Mouse (Mus musculus) midbrain, embryonic 12.5 days (tissue): Measurements from ENCODE around the gene Pigv. TPM values are rescaled to one million over a fixed set of nuclear protein-coding genes. Genes with fewer than 3 reads are reported as not detected.
A peak's percentile ranks its signal among the peaks of the same experiment; 100 is the strongest.

Experiments
- ATAC-seq: fragments of 200-750 bp; cut with Nextera tagmentation; 2 replicates; pipeline ENCODE4 v1.8.0; 2017; ENCODE audit warnings: low read depth, moderate TSS enrichment, moderate library complexity; ENCODE audit not compliant: low FRiP score
- H3K27ac ChIP-seq: fragments of 300-500 bp; sonication (generic); replicated peaks from 2 replicates; pipeline ENCODE4 v1.5.1; 2016; ENCODE audit warnings: mild to moderate bottlenecking
- H3K27me3 ChIP-seq: fragments of 300-500 bp; sonication (generic); 2 replicates; pipeline ENCODE4 v1.6.1; 2016; ENCODE audit warnings: mild to moderate bottlenecking
- H3K36me3 ChIP-seq: fragments of 300-500 bp; sonication (generic); 2 replicates; pipeline ENCODE4 v1.6.1; 2016
- H3K4me1 ChIP-seq: fragments of 300-500 bp; sonication (generic); 2 replicates; pipeline ENCODE4 v1.6.1; 2016
- H3K4me2 ChIP-seq: fragments of 300-500 bp; sonication (generic); replicated peaks from 2 replicates; pipeline ENCODE4 v1.6.1; 2016; ENCODE audit warnings: mild to moderate bottlenecking, moderate library complexity
- H3K4me3 ChIP-seq: fragments of 300-500 bp; sonication (generic); 2 replicates; pipeline ENCODE4 v1.5.1; 2016; ENCODE audit warnings: mild to moderate bottlenecking
- H3K9ac ChIP-seq: fragments of 300-500 bp; sonication (generic); replicated peaks from 2 replicates; pipeline ENCODE4 v1.6.1; 2016; ENCODE audit warnings: mild to moderate bottlenecking, moderate library complexity
- H3K9me3 ChIP-seq: fragments of 300-500 bp; sonication (generic); 2 replicates; pipeline ENCODE4 v1.6.1; 2016; ENCODE audit warnings: mild to moderate bottlenecking
- WGBS: fragments of 180-500 bp; shearing (Covaris S2); methylation state at CpG from one replicate; pipeline ENCODE4 v1.1.7; 2016; 5-methylcytosine and 5-hydroxymethylcytosine counted together
- polyA plus RNA-seq: library from polyadenylated mRNA; unstranded; fragments of >200 nt; fragmentation: Nextera tagmentation; extraction: Ambion mirVana; gene quantifications from 2 replicates; pipeline ENCODE4 v1.2.1, GENCODE M21; 2016

Gene Pigv
- polyA plus RNA-seq, 1 experiment from 2014 or later: 19.1 TPM

- Histone ChIP-seq H3K9ac (peak overlapping the region; percentile 90), H3K9me3 (no peaks in the 10 kb centered on the region), H3K27me3 (no peaks in the 10 kb centered on the region), H3K4me2 (peak overlapping the region; percentile 93), H3K4me1 (peaks cover 19% of the 10 kb centered on the region), H3K36me3 (no peaks in the 10 kb centered on the region), H3K27ac (peak overlapping the region; percentile 54), H3K4me3 (peak overlapping the region; percentile 77)
- 1% methylated on average over 52 of the region's 69 CpGs for WGBS
- ATAC-seq: peak; percentile 75
Measured at GRCm38 (mm10) chr4:133632483-133633327, 39.7 kb downstream of the Pigv start.

GRCm38 (mm10) chr4:133631769-133632411 is 40.6 kb downstream of the Pigv start:
- peak overlapping the region; percentile 90 for H3K9ac ChIP-seq
- WGBS: 46% methylated on average over 9 of the region's 9 CpGs

GRCm38 (mm10) chr4:133631071-133631768 is 41.2 kb downstream of the Pigv start:
- H3K27ac ChIP-seq: no peak overlapping the region
- H3K4me3 ChIP-seq: no peak overlapping the region
- H3K4me1 ChIP-seq: peaks cover 19% of the 10 kb centered on the region
- no peaks in the 10 kb centered on the region for H3K9me3 ChIP-seq
- no peak overlapping the region for H3K9ac ChIP-seq
- no peak for ATAC-seq
- H3K27me3 ChIP-seq: no peaks in the 10 kb centered on the region
- peaks cover 9% of the 10 kb centered on the region for H3K36me3 ChIP-seq
- H3K4me2 ChIP-seq: peak overlapping the region; percentile 93
- WGBS: 86% methylated on average over 14 of the region's 14 CpGs

More at GRCm38 (mm10) chr4:133631769-133632411, 40.6 kb downstream of the Pigv start:
- peaks cover 3% of the 10 kb centered on the region; the same call in 1 of the 2 replicates for H3K36me3 ChIP-seq
- no peak for ATAC-seq
- no peaks in the 10 kb centered on the region for H3K27me3 ChIP-seq
- peaks cover 19% of the 10 kb centered on the region for H3K4me1 ChIP-seq
- no peak overlapping the region for H3K27ac ChIP-seq
- H3K4me3 ChIP-seq: peak overlapping the region; percentile 77
- peak overlapping the region; percentile 93 for H3K4me2 ChIP-seq
- H3K9me3 ChIP-seq: no peaks in the 10 kb centered on the region

GRCm38 (mm10) chr4:133630326-133630920 is 42.0 kb downstream of the Pigv start:
- WGBS: 94% methylated on average over 8 of the region's 8 CpGs
- H3K4me3 ChIP-seq: no peak overlapping the region
- H3K9ac ChIP-seq: no peak overlapping the region
- H3K36me3 ChIP-seq: peaks cover 17% of the 10 kb centered on the region
- no peak for ATAC-seq
- H3K9me3 ChIP-seq: no peaks in the 10 kb centered on the region
- no peak overlapping the region for H3K4me2 ChIP-seq
- peaks cover 19% of the 10 kb centered on the region for H3K4me1 ChIP-seq
- H3K27ac ChIP-seq: no peak overlapping the region
- no peaks in the 10 kb centered on the region for H3K27me3 ChIP-seq

- Histone ChIP-seq H3K27me3 (no peaks in the 10 kb centered on the region), H3K4me3 (no peak overlapping the region), H3K9ac (no peak overlapping the region), H3K9me3 (no peaks in the 10 kb centered on the region), H3K27ac (no peak overlapping the region), H3K4me1 (peaks cover 19% of the 10 kb centered on the region), H3K36me3 (peaks cover 27% of the 10 kb centered on the region), H3K4me2 (no peak overlapping the region)
- no peak for ATAC-seq
- 88% methylated on average over 7 of the region's 7 CpGs for WGBS
Measured at GRCm38 (mm10) chr4:133629191-133629590, 43.3 kb downstream of the Pigv start.

GRCm38 (mm10) chr4:133628517-133628916 is 43.9 kb downstream of the Pigv start:
- no peak overlapping the region for H3K27ac ChIP-seq
- 82% methylated on average over 2 of the region's 2 CpGs for WGBS

GRCm38 (mm10) chr4:133627039-133627438 is 45.4 kb downstream of the Pigv start:
- Histone ChIP-seq H3K4me1 (peaks cover 11% of the 10 kb centered on the region), H3K9me3 (no peaks in the 10 kb centered on the region), H3K4me2 (no peak overlapping the region), H3K27me3 (no peaks in the 10 kb centered on the region), H3K27ac (no peak overlapping the region), H3K9ac (no peak overlapping the region), H3K4me3 (no peak overlapping the region), H3K36me3 (peaks cover 36% of the 10 kb centered on the region)
- ATAC-seq: no peak
- WGBS: 92% methylated on average over 14 of the region's 14 CpGs

More at GRCm38 (mm10) chr4:133628517-133628916, 43.9 kb downstream of the Pigv start:
- Histone ChIP-seq H3K9me3 (no peaks in the 10 kb centered on the region), H3K4me2 (no peak overlapping the region), H3K9ac (no peak overlapping the region), H3K4me1 (peaks cover 19% of the 10 kb centered on the region), H3K27me3 (no peaks in the 10 kb centered on the region), H3K4me3 (no peak overlapping the region), H3K36me3 (peaks cover 34% of the 10 kb centered on the region)
- ATAC-seq: no peak

- Histone ChIP-seq H3K9me3 (no peaks in the 10 kb centered on the region), H3K27ac (no peak overlapping the region), H3K36me3 (peaks cover 40% of the 10 kb centered on the region), H3K9ac (no peak overlapping the region), H3K4me1 (peaks cover 7% of the 10 kb centered on the region), H3K4me3 (no peak overlapping the region), H3K27me3 (no peaks in the 10 kb centered on the region), H3K4me2 (no peak overlapping the region)
- 81% methylated on average over 9 of the region's 9 CpGs for WGBS
- ATAC-seq: no peak
Measured at GRCm38 (mm10) chr4:133626621-133627020, 45.8 kb downstream of the Pigv start.

GRCm38 (mm10) chr4:133626221-133626620 is 46.2 kb downstream of the Pigv start:
- H3K9ac ChIP-seq: no peak overlapping the region
- 38% methylated on average over 5 of the region's 5 CpGs for WGBS
- peaks cover 40% of the 10 kb centered on the region for H3K36me3 ChIP-seq
- no peaks in the 10 kb centered on the region for H3K27me3 ChIP-seq
- H3K4me2 ChIP-seq: no peak overlapping the region
- no peak overlapping the region for H3K4me3 ChIP-seq
- ATAC-seq: no peak
- H3K9me3 ChIP-seq: no peaks in the 10 kb centered on the region
- H3K4me1 ChIP-seq: peaks cover 3% of the 10 kb centered on the region; the same call in 1 of the 2 replicates
- no peak overlapping the region for H3K27ac ChIP-seq

GRCm38 (mm10) chr4:133625621-133626071 is 46.8 kb downstream of the Pigv start:
- ATAC-seq: no peak
- WGBS: 53% methylated on average over 11 of the region's 11 CpGs

GRCm38 (mm10) chr4:133624830-133625229 is 47.6 kb downstream of the Pigv start:
- H3K36me3 ChIP-seq: peaks cover 49% of the 10 kb centered on the region
- no peak overlapping the region for H3K27ac ChIP-seq
- no peaks in the 10 kb centered on the region for H3K4me1 ChIP-seq
- H3K27me3 ChIP-seq: no peaks in the 10 kb centered on the region
- ATAC-seq: no peak
- no peaks in the 10 kb centered on the region for H3K9me3 ChIP-seq
- H3K9ac ChIP-seq: no peak overlapping the region
- no peak overlapping the region for H3K4me3 ChIP-seq
- 94% methylated on average over 7 of the region's 7 CpGs for WGBS
- no peak overlapping the region for H3K4me2 ChIP-seq

More at GRCm38 (mm10) chr4:133625621-133626071, 46.8 kb downstream of the Pigv start:
- H3K27ac ChIP-seq: no peak overlapping the region
- H3K4me1 ChIP-seq: no peaks in the 10 kb centered on the region
- no peak overlapping the region for H3K9ac ChIP-seq
- H3K4me3 ChIP-seq: no peak overlapping the region
- no peak overlapping the region for H3K4me2 ChIP-seq
- H3K9me3 ChIP-seq: no peaks in the 10 kb centered on the region
- peaks cover 41% of the 10 kb centered on the region for H3K36me3 ChIP-seq
- no peaks in the 10 kb centered on the region for H3K27me3 ChIP-seq
